Mouse (Mus musculus) myocyte (in vitro differentiated cells): Measurements from ENCODE around the gene Smyd1. TPM values are rescaled to one million over a fixed set of nuclear protein-coding genes. Genes with fewer than 3 reads are reported as not detected.

Experiments used
- H3K27me3 ChIP-seq: one replicate; pipeline ENCODE4 v1.6.1; 2011; ENCODE audit not compliant: control insufficient read depth, insufficient read depth, insufficient read length
- H3K36me3 ChIP-seq: one replicate; pipeline ENCODE4 v1.6.1; 2011; ENCODE audit not compliant: control insufficient read depth, insufficient read depth
- H3K4me2 ChIP-seq: one replicate; pipeline ENCODE4 v1.6.1; 2011; ENCODE audit warnings: low read depth, control low read depth
- H3K4me3 ChIP-seq: one replicate; pipeline ENCODE4 v1.5.1; 2011; ENCODE audit warnings: mild to moderate bottlenecking, control low read depth, moderate library complexity
- H3K79me2 ChIP-seq: one replicate; pipeline ENCODE4 v1.6.1; 2011; ENCODE audit not compliant: control insufficient read depth, insufficient read depth
- H3ac ChIP-seq: one replicate; pipeline ENCODE4 v1.6.1; 2011; ENCODE audit not compliant: control insufficient read depth, insufficient read length
- CEBPB ChIP-seq: IDR thresholded peaks from 2 replicates; pipeline ENCODE4 v1.6.1; 2011; ENCODE audit warnings: mild to moderate bottlenecking, moderate library complexity; ENCODE audit not compliant: poor library complexity, insufficient read depth, severe bottlenecking
- E2F4 ChIP-seq: IDR thresholded peaks from one replicate; pipeline ENCODE4 v1.6.1; 2011; ENCODE audit warnings: mild to moderate bottlenecking, control low read depth, moderate library complexity; ENCODE audit not compliant: insufficient read depth
- MAX ChIP-seq: IDR thresholded peaks from one replicate; pipeline ENCODE4 v1.6.1; 2011; ENCODE audit warnings: low read depth, mild to moderate bottlenecking, control low read depth
- MYOD1 ChIP-seq, 3 experiments: IDR thresholded peaks; one replicate each; pipeline ENCODE4 v1.6.1; 2011; ENCODE audit warnings: control low read depth in 2 of 3, low read depth in 2 of 3, mild to moderate bottlenecking in 2 of 3, moderate library complexity in 1 of 3; ENCODE audit not compliant: insufficient read length in 2 of 3, control insufficient read depth in 1 of 3
- MYOG ChIP-seq, 3 experiments: IDR thresholded peaks; one replicate each; pipeline ENCODE4 v1.6.1; 2011; ENCODE audit warnings: control low read depth in 2 of 3, low read depth in 2 of 3, mild to moderate bottlenecking in 2 of 3; ENCODE audit not compliant: insufficient read length in 2 of 3, control insufficient read depth in 1 of 3, insufficient read depth in 1 of 3
- POLR2A ChIP-seq: IDR thresholded peaks from one replicate; pipeline ENCODE4 v1.6.1; 2011; ENCODE audit warnings: low read depth, mild to moderate bottlenecking, control low read depth, moderate library complexity; ENCODE audit not compliant: insufficient read length
- POLR2AphosphoS2 ChIP-seq: IDR thresholded peaks from one replicate; pipeline ENCODE4 v1.6.1; 2011; ENCODE audit warnings: low read depth, control low read depth; ENCODE audit not compliant: insufficient read length
- REST ChIP-seq: IDR thresholded peaks from one replicate; pipeline ENCODE4 v1.6.1; 2011; ENCODE audit warnings: mild to moderate bottlenecking, control low read depth, moderate library complexity; ENCODE audit not compliant: insufficient read depth, insufficient read length
- SRF ChIP-seq: IDR thresholded peaks from one replicate; pipeline ENCODE4 v1.6.1; 2011; ENCODE audit warnings: low read depth; ENCODE audit not compliant: control insufficient read depth, insufficient read length
- TCF12 ChIP-seq: IDR thresholded peaks from one replicate; pipeline ENCODE4 v1.6.1; 2011; ENCODE audit warnings: mild to moderate bottlenecking, control low read depth; ENCODE audit not compliant: poor library complexity, insufficient read depth, severe bottlenecking
- TCF3 ChIP-seq: IDR thresholded peaks from one replicate; pipeline ENCODE4 v1.6.1; 2011; ENCODE audit warnings: low read depth, control low read depth; ENCODE audit not compliant: insufficient read length
- USF1 ChIP-seq: IDR thresholded peaks from one replicate; pipeline ENCODE4 v1.6.1; 2011; ENCODE audit warnings: low read depth, mild to moderate bottlenecking, control low read depth, moderate library complexity
- polyA plus RNA-seq: library from polyadenylated mRNA; unstranded; fragments of >200 nt; fragmentation: generic; extraction: Trizol; gene quantifications from one replicate; pipeline ENCODE4 v1.2.1, GENCODE M21; 2012; ENCODE audit warnings: missing spikeins

Smyd1 gene
- polyA plus RNA-seq, 1 experiment: 141 TPM

DNA sequence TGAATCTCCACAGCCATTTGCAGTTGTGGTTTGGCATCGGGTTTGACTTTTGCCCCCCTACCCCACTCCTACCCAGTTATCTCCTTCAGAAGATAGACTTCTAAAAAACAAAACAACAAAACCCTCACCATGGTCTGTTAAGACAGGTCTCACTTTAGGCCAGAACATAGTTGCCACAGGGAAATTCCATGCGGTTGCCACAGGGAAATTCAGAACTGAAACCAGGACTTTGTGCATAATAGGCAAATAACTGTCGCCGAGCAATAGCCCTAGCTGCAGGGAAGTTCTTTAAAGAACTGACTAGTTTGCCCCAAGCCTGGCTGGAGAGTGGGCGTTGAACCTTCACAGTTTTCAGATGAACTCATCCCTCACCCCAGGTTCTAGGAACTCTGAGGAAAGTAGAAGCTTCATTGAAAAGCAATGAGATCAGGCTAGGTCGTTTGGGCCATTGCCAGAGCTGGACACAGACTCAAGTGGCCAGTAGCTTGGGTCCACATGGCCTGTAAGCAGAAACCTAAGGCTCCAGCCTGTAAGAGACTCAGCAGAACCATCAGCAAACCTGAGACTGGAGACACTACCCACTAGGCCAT, 128.8 kb downstream of the Smyd1 start:
- no peak overlapping the region for H3ac ChIP-seq
- no peaks in the 10 kb centered on the region for H3K27me3 ChIP-seq
- no peaks in the 10 kb centered on the region for H3K36me3 ChIP-seq
- no peak overlapping the region for H3K4me2 ChIP-seq
- no peak for TF ChIP-seq MAX
- no peak for TF ChIP-seq MYOG (IDR thresholded peaks at IDR 0.05; ENCODE audit: control insufficient read depth in 1 of 3, insufficient read depth in 1 of 3, insufficient read length in 2 of 3, low read depth in 2 of 3)
- TF ChIP-seq E2F4: no peak
- TF ChIP-seq SRF: no peak
- TF ChIP-seq POLR2AphosphoS2: no peak
- TF ChIP-seq TCF12: no peak
- TF ChIP-seq TCF3: no peak
- TF ChIP-seq MYOD1 (IDR thresholded peaks at IDR 0.05; ENCODE audit: control insufficient read depth in 1 of 3, insufficient read length in 2 of 3, low read depth in 2 of 3): no peak
- TF ChIP-seq POLR2A: no peak
- no peak for TF ChIP-seq CEBPB
- TF ChIP-seq REST: no peak
- TF ChIP-seq USF1: no peak
- no peaks in the 10 kb centered on the region for H3K79me2 ChIP-seq
- no peak overlapping the region for H3K4me3 ChIP-seq

DNA sequence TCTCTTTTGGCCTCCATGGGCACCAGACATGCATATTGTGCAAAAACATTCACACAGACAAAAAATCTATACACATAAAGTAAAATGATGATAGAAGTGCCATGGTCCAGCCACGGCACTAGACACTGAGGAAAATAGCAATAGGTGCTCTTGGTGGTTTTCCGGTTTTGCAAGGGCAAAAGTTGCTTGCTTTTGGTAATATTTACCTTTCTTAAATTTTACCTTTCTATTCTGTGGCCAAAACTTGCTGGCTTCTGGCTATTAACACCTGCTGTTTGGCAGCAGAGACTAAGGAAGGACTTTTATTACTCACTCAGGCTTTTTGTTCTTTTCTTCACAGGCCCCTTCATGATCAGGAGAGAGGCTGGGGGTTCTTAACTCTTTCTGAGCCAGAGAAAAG, 131.5 kb downstream of the Smyd1 start:
- H3K27me3 ChIP-seq: peaks cover 5% of the 10 kb centered on the region
- H3K36me3 ChIP-seq: no peaks in the 10 kb centered on the region
- H3ac ChIP-seq: no peak overlapping the region
- H3K4me2 ChIP-seq: no peak overlapping the region
- TF ChIP-seq MYOG (IDR thresholded peaks at IDR 0.05; ENCODE audit: control insufficient read depth in 1 of 3, insufficient read depth in 1 of 3, insufficient read length in 2 of 3, low read depth in 2 of 3) (no peak), E2F4 (no peak), MAX (no peak), TCF12 (no peak), CEBPB (no peak), TCF3 (no peak), MYOD1 (IDR thresholded peaks at IDR 0.05; ENCODE audit: control insufficient read depth in 1 of 3, insufficient read length in 2 of 3, low read depth in 2 of 3) (no peak), SRF (no peak), POLR2AphosphoS2 (no peak), REST (no peak), USF1 (no peak), POLR2A (no peak)
- no peak overlapping the region for H3K4me3 ChIP-seq
- no peaks in the 10 kb centered on the region for H3K79me2 ChIP-seq

DNA sequence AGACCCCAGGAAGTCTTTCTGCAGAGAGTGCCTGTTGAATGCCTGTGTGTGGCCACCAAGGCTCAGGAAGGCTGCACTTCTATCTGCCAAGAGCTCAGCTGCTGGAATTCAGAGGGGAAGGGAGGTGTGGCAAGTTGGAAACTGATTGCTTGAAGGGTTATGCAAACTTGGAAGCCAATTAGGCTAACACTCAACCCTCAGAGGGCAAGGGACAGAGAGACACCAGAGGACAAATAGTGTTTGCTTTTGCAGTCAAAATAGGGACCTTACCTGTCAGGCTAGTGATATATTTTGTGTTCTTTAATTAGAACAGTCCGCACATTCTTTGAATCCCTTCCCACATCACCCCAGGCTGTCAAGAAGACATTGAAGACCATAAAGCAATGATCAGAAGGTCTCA, 132.5 kb downstream of the Smyd1 start:
- Histone ChIP-seq H3K4me2 (no peak overlapping the region), H3K79me2 (no peaks in the 10 kb centered on the region), H3ac (no peak overlapping the region), H3K4me3 (no peak overlapping the region), H3K36me3 (no peaks in the 10 kb centered on the region), H3K27me3 (peaks cover 5% of the 10 kb centered on the region)
- no peak for TF ChIP-seq MAX
- TF ChIP-seq CEBPB: no peak
- no peak for TF ChIP-seq USF1
- TF ChIP-seq REST: no peak
- no peak for TF ChIP-seq SRF
- TF ChIP-seq TCF3: no peak
- no peak for TF ChIP-seq MYOG (IDR thresholded peaks at IDR 0.05; ENCODE audit: control insufficient read depth in 1 of 3, insufficient read depth in 1 of 3, insufficient read length in 2 of 3, low read depth in 2 of 3)
- no peak for TF ChIP-seq POLR2AphosphoS2
- no peak for TF ChIP-seq E2F4
- TF ChIP-seq TCF12: no peak
- no peak for TF ChIP-seq POLR2A
- no peak for TF ChIP-seq MYOD1 (IDR thresholded peaks at IDR 0.05; ENCODE audit: control insufficient read depth in 1 of 3, insufficient read length in 2 of 3, low read depth in 2 of 3)

DNA sequence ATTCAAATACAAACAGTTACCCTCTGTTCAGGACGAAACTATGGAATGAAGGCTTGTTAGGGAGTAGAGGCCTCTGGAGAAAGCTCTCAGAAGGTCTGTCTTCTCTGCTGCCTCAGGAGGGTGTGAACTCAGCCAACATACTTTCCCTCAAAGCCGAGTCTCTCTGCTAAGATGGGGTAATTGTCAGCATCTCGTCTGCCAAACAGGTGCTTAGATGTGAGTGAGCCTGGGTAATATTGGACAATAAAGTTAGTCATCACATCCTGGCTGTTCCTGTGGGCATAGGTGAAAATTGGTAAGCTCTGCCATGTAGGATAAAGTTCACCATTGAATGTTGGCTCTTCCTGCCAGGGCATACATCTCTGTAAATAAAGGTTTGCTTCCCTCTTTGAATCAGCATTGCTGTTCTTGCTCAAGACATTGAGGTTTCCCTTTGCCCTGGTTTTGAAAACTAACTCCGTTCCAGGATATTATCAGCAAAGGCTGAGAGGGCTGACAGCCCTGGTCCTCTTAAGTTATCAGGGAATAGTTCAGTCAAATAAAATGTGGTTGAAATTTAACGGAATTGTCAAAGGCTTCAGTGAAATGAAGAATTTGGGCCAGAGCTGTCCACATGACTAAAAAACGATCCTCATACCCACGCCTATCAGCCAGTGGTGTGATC, 137.0 kb downstream of the Smyd1 start:
- TF ChIP-seq TCF3 (no peak), POLR2AphosphoS2 (no peak), MYOG (IDR thresholded peaks at IDR 0.05; ENCODE audit: control insufficient read depth in 1 of 3, insufficient read depth in 1 of 3, insufficient read length in 2 of 3, low read depth in 2 of 3) (no peak), USF1 (no peak), TCF12 (no peak), REST (no peak), MAX (no peak), CEBPB (no peak), MYOD1 (IDR thresholded peaks at IDR 0.05; ENCODE audit: control insufficient read depth in 1 of 3, insufficient read length in 2 of 3, low read depth in 2 of 3) (no peak)
- Histone ChIP-seq H3K27me3 (peaks cover 17% of the 10 kb centered on the region), H3K4me3 (no peak overlapping the region), H3K4me2 (no peak overlapping the region), H3ac (no peak overlapping the region), H3K79me2 (no peaks in the 10 kb centered on the region), H3K36me3 (no peaks in the 10 kb centered on the region)
